Mouse (Mus musculus): ENCODE results near the gene St3gal3. TPM values are rescaled to one million over a fixed set of nuclear protein-coding genes. Genes with fewer than 3 reads are reported as not detected.

Gene St3gal3
- polyA plus RNA-seq, 1 experiment from 2014 or later, result 10.8 TPM

DNA sequence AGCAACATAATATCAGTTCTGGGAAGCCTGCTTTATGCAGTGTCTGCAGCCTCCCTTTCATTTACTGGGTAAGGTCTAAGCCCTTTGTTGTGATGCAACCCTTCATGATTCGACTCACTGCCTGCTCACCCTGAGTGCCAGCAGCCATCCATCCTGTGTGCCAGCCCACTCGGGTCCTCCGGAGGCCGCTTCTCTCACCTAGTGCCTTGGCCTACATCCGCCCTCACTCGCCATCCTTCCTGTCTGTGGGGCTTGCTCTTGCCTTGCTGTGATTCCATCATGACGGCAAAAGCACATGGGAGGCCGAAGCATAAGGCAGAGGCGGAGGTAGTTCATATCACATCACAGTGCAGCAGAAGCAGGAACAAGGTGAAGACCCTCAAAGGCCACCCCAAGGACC is 56.1 kb downstream of the St3gal3 start:
- H3K4me1 ChIP-seq (replicated peaks), result peaks cover 24% of the 10 kb centered on the region; the same call in 1 of the 2 replicates
- H3K27me3 ChIP-seq (ENCODE audit: insufficient read depth, poor library complexity, severe bottlenecking), result no peaks in the 10 kb centered on the region
- H3K27ac ChIP-seq, result peak overlapping the region; percentile 41
- H3K36me3 ChIP-seq, result peaks cover 5% of the 10 kb centered on the region
- 92% methylated on average over 9 of the region's 9 CpGs for WGBS
- H3K4me3 ChIP-seq, result no peak overlapping the region
- no peak for DNase-seq (ENCODE audit: low spot score)
- peaks cover 5% of the 10 kb centered on the region; the same call in 1 of the 2 replicates for H3K9me3 ChIP-seq

DNA sequence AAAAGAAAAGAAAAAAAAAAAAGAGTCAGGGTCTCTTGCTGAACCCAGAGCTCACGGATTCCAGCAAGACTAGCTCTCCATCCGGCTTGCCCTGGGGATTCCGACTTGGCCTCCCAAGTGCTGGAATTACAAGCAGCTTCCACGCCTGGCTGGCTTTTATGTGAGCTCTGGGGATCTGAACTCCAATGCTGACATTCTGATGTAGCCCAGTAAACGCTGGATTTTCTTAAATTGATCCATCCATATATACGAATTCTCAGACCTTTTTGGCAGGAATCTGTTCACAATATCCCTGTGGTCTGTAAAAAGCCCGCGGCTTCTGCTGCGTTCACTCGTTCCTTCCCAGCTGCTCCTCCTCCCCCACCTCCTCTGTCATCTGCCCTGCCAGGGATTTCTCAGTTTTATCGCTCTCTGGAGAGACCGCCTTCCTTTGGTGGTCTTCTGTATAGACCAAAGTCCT is 57.4 kb downstream of the St3gal3 start:
- peaks cover 21% of the 10 kb centered on the region; the same call in 1 of the 2 replicates for H3K4me1 ChIP-seq (replicated peaks)
- 70% methylated on average over 12 of the region's 12 CpGs for WGBS
- no peak overlapping the region for H3K27ac ChIP-seq
- no peak for DNase-seq (ENCODE audit: low spot score)
- H3K27me3 ChIP-seq (ENCODE audit: insufficient read depth, poor library complexity, severe bottlenecking), result no peaks in the 10 kb centered on the region
- H3K9me3 ChIP-seq, result peaks cover 5% of the 10 kb centered on the region; the same call in 1 of the 2 replicates
- peaks cover 5% of the 10 kb centered on the region for H3K36me3 ChIP-seq
- H3K4me3 ChIP-seq, result no peak overlapping the region

DNA sequence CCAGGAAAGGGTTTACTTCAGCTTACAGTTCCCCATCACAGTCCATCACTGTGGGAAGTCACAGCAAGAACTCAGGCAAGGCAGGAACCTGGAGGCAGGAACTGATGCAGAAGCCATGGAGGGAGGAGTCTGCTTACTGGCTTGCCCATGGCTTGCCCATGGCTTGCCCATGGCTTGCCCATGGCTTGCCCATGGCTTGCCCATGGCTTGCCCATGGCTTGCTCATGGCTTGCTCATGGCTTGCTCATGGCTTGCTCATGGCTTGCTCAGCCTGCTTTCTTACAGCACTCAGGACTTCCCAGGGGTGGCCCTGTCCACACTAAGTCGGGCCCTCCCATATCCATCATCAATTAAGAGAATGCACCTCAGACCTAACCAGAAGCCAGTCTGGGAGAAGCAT is 58.1 kb downstream of the St3gal3 start:
- peaks cover 5% of the 10 kb centered on the region; the same call in 1 of the 2 replicates for H3K9me3 ChIP-seq
- no peak overlapping the region for H3K27ac ChIP-seq
- WGBS, result 97% methylated on average over 1 of the region's 1 CpGs
- peaks cover 21% of the 10 kb centered on the region for H3K4me1 ChIP-seq (replicated peaks)
- no peaks in the 10 kb centered on the region for H3K27me3 ChIP-seq (ENCODE audit: insufficient read depth, poor library complexity, severe bottlenecking)
- no peak for DNase-seq (ENCODE audit: low spot score)
- no peak overlapping the region for H3K4me3 ChIP-seq
- H3K36me3 ChIP-seq, result peaks cover 5% of the 10 kb centered on the region

DNA sequence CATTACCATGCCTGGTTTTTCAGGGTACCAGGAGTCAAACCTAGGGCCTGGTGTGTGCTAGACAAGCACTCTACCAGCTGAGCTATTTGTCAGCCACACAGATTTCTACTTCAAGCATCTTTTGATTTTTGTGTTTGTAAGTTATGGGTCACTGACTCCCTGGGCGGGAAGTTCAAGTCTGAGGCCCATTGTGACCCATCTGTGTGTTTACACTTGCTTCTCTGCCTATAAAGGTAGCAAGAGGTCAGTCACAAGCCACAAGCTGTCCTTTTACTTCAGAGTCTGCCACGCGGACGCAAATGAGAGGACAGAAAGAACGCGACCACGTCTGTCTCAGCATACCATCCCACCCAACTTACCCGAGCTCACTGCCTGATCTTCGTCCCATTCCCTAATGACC is 59.4 kb downstream of the St3gal3 start:
- DNase-seq (ENCODE audit: low spot score), result no peak
- peaks cover 5% of the 10 kb centered on the region for H3K36me3 ChIP-seq
- no peak overlapping the region for H3K4me3 ChIP-seq
- WGBS, result 76% methylated on average over 9 of the region's 9 CpGs
- H3K9me3 ChIP-seq, result peaks cover 5% of the 10 kb centered on the region; the same call in 1 of the 2 replicates
- H3K4me1 ChIP-seq (replicated peaks), result peaks cover 23% of the 10 kb centered on the region
- H3K27me3 ChIP-seq (ENCODE audit: insufficient read depth, poor library complexity, severe bottlenecking), result no peaks in the 10 kb centered on the region
- H3K27ac ChIP-seq, result no peak overlapping the region

DNA sequence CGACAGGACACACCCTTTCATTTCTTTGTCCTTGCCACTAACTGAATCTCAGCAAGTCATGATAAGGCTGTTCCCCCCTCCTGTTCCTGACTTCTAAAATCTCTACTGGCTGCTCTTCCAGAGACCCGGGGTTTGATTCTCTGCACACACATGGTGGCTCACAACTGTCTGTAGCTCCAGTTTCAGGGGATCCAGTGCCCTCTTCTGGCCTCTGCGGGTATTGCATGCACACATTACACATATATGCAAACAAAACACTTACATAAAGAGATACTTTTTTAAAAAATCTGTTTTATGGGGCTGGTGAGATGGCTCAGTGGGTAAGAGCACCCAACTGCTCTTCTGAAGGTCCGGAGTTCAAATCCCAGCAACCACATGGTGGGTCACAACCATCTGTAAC is 60.5 kb downstream of the St3gal3 start:
- Histone ChIP-seq H3K9me3 (peaks cover 5% of the 10 kb centered on the region; the same call in 1 of the 2 replicates), H3K27me3 (ENCODE audit: insufficient read depth, poor library complexity, severe bottlenecking) (no peaks in the 10 kb centered on the region), H3K27ac (no peak overlapping the region), H3K4me1 (replicated peaks) (peaks cover 21% of the 10 kb centered on the region), H3K4me3 (no peak overlapping the region), H3K36me3 (peaks cover 5% of the 10 kb centered on the region)
- 94% methylated on average over 4 of the region's 4 CpGs for WGBS
- no peak for DNase-seq (ENCODE audit: low spot score)

DNA sequence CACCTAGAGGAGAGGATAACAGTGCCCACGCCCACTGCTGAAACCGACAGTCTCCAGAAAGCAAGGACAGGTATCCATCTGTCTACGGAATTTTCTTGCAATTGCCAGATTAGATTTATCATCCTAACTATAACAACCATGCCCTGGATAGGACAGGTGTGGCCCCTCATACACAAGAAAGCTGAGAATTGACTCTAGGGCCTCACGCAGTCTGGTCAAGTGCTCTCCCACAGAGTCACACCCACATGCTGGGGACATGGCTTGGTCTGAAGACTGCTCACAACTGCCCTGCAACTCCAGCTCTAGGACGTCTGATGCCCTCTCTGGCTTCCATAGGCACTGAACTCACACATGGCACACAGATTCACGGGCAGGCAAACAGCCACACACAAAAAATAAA is 61.6 kb downstream of the St3gal3 start:
- H3K36me3 ChIP-seq, result peaks cover 5% of the 10 kb centered on the region
- no peaks in the 10 kb centered on the region for H3K27me3 ChIP-seq (ENCODE audit: insufficient read depth, poor library complexity, severe bottlenecking)
- no peak for DNase-seq (ENCODE audit: low spot score)
- H3K9me3 ChIP-seq, result peaks cover 5% of the 10 kb centered on the region; the same call in 1 of the 2 replicates
- peaks cover 16% of the 10 kb centered on the region for H3K4me1 ChIP-seq (replicated peaks)
- H3K27ac ChIP-seq, result no peak overlapping the region
- H3K4me3 ChIP-seq, result no peak overlapping the region
- WGBS, result 87% methylated on average over 6 of the region's 6 CpGs

DNA sequence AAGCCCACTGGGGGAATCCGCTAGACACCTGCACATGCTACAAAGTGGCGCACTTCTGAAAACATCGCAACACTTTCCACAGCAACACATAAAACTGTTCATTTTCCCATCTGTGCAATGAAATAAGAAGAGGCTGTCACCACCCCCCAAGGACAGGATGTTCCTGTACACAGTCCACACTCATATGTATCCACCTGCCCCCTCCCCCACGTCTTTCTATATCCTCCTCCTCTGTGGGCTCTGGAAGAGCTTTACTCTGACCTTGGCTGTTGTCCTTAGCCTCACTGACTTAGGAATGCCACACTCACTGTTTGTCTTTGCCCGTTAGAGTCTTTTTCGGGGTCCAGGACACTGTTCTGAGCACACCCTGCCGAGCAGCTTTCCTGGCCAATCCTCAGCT is 62.8 kb downstream of the St3gal3 start:
- peaks cover 5% of the 10 kb centered on the region; the same call in 1 of the 2 replicates for H3K9me3 ChIP-seq
- 0 out of 2 replicates have a peak overlapping the region, but pooled peaks have one; percentile 16 for H3K27ac ChIP-seq
- peaks cover 5% of the 10 kb centered on the region for H3K36me3 ChIP-seq
- H3K27me3 ChIP-seq (ENCODE audit: insufficient read depth, poor library complexity, severe bottlenecking), result no peaks in the 10 kb centered on the region
- DNase-seq (ENCODE audit: low spot score), result no peak
- H3K4me1 ChIP-seq (replicated peaks), result peaks cover 11% of the 10 kb centered on the region
- no peak overlapping the region for H3K4me3 ChIP-seq
- 81% methylated on average over 7 of the region's 7 CpGs for WGBS

DNA sequence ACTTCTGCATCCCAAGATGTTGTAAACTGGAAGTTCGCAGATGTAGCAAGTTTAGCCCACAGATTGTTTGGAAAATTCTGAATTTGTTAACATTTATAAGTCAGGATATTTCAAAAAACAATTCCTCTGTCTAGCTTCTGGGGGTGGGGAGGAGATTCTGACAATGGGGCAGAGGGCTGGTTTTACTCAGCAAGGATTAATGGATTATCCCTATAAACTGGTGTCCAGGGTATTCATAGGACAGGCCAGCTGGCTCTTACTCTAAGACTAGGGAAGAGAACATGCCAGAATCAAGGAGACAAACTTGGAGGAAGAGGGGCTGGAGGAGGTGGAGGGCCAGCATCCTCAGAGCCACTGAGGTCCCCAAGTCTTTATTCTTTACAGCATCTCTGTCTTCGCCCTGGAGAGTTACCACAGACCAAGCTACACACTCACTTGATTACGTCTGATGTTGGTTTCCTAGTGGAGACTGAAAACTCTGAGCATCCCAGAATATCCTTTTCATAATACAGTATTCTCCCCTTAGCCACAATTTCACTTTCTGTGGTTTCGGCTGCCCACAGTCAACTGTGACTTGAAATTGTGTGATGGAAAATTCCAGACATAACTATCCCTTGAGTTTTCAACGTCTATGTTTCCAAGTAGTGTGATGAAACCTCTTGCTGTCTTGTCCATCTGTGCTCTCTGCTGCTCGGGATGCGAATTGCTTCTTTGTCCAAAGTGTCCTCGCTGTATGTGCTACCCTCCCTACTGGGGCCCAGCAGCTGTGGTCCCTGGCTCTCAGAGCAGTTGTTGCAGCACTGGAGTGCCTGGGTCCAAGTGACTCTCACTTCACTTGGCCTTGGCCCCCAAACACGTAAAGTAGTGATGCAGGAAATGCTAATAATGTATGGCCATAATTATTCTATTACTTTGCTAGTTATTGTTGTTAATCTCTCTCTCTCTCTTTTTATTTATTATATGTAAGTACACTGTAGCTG is 64.2 kb downstream of the St3gal3 start:
- Histone ChIP-seq H3K4me3 (no peak overlapping the region), H3K4me1 (replicated peaks) (peaks cover 11% of the 10 kb centered on the region), H3K9me3 (peaks cover 5% of the 10 kb centered on the region; the same call in 1 of the 2 replicates), H3K36me3 (peaks cover 5% of the 10 kb centered on the region), H3K27me3 (ENCODE audit: insufficient read depth, poor library complexity, severe bottlenecking) (no peaks in the 10 kb centered on the region), H3K27ac (no peak overlapping the region)
- WGBS, result 91% methylated on average over 9 of the region's 9 CpGs
- DNase-seq (ENCODE audit: low spot score), result no peak

DNA sequence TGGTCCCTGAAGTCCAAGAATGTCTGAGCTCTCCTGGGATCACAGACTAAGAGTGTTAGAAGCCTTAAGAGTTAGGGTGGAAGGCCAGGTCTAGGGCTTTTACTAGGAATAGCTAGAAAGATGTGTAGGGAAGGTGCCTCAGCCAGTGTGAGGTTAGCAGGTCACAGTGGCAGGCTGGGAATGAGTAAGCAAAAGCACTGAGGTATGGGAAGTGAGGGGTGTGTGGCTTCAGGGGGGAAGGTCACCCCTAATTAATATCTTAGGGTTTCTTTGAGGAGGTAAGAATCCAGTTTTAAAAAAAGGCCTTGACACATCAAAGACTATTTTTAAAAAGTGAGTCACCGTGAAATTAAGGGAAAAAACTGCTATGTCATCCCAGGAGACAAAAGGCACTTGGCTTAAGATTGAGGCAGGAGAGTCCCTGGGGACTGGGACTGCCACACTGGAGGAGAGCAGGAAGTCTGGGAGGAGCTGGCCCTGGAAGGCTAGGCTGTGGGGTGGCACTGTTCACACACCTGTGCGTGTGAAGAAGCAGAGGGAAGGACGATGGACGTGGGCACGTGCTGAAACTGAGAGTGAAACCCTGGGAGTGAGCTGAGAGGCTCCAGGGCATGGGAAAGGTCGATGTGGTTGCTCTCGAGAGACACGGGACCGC is 72.8 kb downstream of the St3gal3 start:
- no peak for DNase-seq (ENCODE audit: low spot score)
- Histone ChIP-seq H3K27ac (peak overlapping the region; percentile 50), H3K9me3 (no peaks in the 10 kb centered on the region), H3K27me3 (ENCODE audit: insufficient read depth, poor library complexity, severe bottlenecking) (no peaks in the 10 kb centered on the region), H3K36me3 (no peaks in the 10 kb centered on the region), H3K4me1 (replicated peaks) (peaks cover 31% of the 10 kb centered on the region), H3K4me3 (no peak overlapping the region)
- WGBS, result 49% methylated on average over 9 of the region's 9 CpGs

DNA sequence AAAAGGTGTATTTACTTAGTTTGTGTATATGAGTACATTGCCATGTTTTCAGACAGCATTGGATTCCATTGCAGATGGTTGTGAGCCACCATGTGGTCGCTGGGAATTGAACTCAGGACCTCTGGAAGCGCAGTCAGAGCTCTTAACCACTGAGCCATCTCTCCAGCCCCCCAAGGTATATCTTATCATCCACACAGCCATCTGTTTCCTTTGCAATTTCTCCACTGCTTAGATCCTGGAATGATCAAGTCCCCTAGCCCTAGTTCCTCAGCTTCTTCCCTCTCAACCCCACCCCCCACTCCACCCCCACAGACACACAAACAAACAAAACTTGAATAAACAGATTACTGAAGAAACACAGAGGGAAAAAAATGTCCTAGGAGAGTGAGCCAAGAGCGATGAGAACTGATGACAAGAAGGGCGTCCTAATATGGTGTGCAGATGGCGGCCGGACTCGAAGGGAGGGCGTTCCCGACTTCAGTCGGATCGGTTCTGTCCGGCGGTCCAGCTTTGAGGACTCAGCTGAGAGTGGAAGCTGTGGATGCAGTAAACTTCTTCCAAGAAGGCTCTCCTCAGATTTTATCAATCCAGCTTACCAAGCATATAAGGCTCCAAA is 73.7 kb downstream of the St3gal3 start:
- Histone ChIP-seq H3K27ac (no peak overlapping the region), H3K36me3 (no peaks in the 10 kb centered on the region), H3K4me1 (replicated peaks) (peaks cover 31% of the 10 kb centered on the region), H3K4me3 (no peak overlapping the region), H3K9me3 (no peaks in the 10 kb centered on the region), H3K27me3 (ENCODE audit: insufficient read depth, poor library complexity, severe bottlenecking) (no peaks in the 10 kb centered on the region)
- 92% methylated on average over 13 of the region's 13 CpGs for WGBS
- DNase-seq (ENCODE audit: low spot score), result no peak

DNA sequence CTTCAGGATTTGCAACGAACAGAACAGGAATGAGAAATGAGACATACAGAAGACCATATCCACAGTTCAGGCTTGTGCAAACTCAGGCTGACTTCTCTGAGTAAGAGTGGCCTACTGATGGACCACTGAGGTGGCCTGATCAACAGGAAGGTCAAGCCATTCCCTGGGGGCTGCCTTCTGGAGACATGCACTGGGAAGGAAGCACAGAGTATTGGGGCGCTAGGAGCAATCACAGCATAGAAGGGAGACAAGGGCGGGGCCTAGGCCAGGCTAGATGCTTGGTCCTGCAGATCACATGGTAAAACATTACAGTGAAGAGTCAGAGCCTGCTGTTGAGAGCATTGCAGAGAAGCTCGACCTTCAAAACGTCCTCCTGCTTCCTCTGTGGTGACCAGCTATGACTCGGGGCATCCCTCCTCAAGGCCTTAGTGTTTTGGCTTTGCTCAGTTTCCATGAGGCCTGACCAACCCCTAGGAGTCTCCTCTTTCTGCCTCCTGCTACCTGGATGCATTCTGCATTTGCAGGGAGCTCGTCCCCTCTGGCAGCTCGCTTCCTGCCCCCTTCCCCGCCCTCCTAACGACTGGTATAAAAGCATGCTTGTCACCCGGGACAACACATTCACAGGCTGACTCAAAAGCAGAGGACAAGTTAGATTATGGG is 74.8 kb downstream of the St3gal3 start:
- WGBS, result 61% methylated on average over 11 of the region's 11 CpGs
- H3K36me3 ChIP-seq, result no peaks in the 10 kb centered on the region
- H3K27me3 ChIP-seq (ENCODE audit: insufficient read depth, poor library complexity, severe bottlenecking), result no peaks in the 10 kb centered on the region
- H3K27ac ChIP-seq, result peak overlapping the region; percentile 13; the same call in 1 of the 2 replicates
- H3K4me1 ChIP-seq (replicated peaks), result peaks cover 31% of the 10 kb centered on the region
- H3K9me3 ChIP-seq, result no peaks in the 10 kb centered on the region
- no peak for DNase-seq (ENCODE audit: low spot score)
- no peak overlapping the region for H3K4me3 ChIP-seq

DNA sequence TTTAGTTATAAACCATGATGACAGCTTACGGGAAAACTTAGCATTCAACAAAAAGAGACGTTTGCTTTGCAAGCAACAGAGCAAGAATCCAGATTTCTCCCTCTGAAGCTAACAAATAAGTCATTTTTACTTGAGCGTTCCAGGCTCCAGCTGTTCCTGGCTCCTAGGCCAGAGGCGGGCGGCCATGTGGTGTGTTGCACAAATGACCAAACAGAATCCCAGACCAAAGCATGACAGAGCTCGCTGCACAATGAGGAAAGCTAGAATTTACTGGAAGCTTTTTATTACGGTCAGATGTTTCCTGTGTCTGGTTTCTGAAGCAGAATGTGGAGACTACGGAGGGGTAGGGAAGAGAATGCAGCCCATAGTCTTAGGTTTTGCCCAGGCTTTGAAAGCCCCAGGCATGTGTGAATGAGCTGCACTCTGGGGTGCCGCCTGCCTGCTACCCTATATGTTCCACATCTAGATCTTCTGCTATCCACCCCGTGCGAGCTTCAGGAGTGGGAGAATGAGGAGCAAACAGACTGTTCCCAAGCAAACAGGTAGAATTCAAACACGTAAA is 76.5 kb downstream of the St3gal3 start:
- no peak overlapping the region for H3K4me3 ChIP-seq
- no peaks in the 10 kb centered on the region for H3K9me3 ChIP-seq
- WGBS, result 73% methylated on average over 12 of the region's 12 CpGs
- H3K27ac ChIP-seq, result 0 out of 2 replicates have a peak overlapping the region, but pooled peaks have one; percentile 5
- peaks cover 31% of the 10 kb centered on the region for H3K4me1 ChIP-seq (replicated peaks)
- H3K27me3 ChIP-seq (ENCODE audit: insufficient read depth, poor library complexity, severe bottlenecking), result no peaks in the 10 kb centered on the region
- DNase-seq (ENCODE audit: low spot score), result no peak
- no peaks in the 10 kb centered on the region for H3K36me3 ChIP-seq

All from hindbrain, embryonic 10.5 days (tissue).